Mouse (Mus musculus) C2C12 (cell line): ENCODE measurements around the gene Mbd3.

ENCODE experiments used
- CTCF ChIP-seq: IDR thresholded peaks from one replicate; pipeline ENCODE4 v1.5.1; 2011; ENCODE audit not compliant: control insufficient read depth, insufficient read depth, insufficient read length
- MAX ChIP-seq: IDR thresholded peaks from one replicate; pipeline ENCODE4 v1.6.1; 2011; ENCODE audit warnings: mild to moderate bottlenecking, control low read depth
- USF1 ChIP-seq: IDR thresholded peaks from one replicate; pipeline ENCODE4 v1.6.1; 2011; ENCODE audit warnings: low read depth, mild to moderate bottlenecking, control low read depth, moderate library complexity

- TF ChIP-seq CTCF (no peak), MAX (no peak), USF1 (no peak)
Measured at GRCm38 (mm10) chr10:80432387-80432785, 33.0 kb upstream of the Mbd3 start.
